Mouse (Mus musculus): Measurements from ENCODE around the gene Treml2.
A peak's percentile ranks its signal among the peaks of the same experiment; 100 is the strongest.

The Treml2 gene

GRCm38 (mm10) chr17:48299203-48299602 is at the start of gene Treml2:
Gene Treml2 (plus strand): TSS chr17:48299498.
- no peak for DNase-seq

- DNase-seq = no peak
Observed at GRCm38 (mm10) chr17:48249501-48249900, 49.8 kb upstream of the Treml2 start.

DNA sequence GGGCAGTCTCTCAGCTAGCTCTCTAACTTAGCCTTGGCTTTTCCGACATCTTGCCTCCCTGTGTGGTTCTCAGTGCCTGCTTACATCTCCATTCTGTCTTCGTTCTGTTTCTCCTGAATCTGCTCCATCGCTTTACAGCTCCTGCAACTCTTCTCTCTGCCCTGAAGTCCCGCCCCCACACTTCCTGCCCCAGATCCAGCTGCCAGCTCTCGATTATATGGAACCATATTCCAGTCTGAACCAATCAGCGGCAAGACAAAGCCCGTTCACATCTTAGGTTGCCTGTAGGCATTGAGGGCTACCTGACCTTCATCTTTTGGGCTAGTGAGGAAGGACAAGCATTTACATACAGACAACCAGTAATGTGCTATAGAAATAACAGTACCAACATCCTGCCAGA is 48.7 kb upstream of the Treml2 start:
- DNase-seq = no peak

GRCm38 (mm10) chr17:48256575-48256974 is 42.7 kb upstream of the Treml2 start:
- DNase-seq = no peak

DNA sequence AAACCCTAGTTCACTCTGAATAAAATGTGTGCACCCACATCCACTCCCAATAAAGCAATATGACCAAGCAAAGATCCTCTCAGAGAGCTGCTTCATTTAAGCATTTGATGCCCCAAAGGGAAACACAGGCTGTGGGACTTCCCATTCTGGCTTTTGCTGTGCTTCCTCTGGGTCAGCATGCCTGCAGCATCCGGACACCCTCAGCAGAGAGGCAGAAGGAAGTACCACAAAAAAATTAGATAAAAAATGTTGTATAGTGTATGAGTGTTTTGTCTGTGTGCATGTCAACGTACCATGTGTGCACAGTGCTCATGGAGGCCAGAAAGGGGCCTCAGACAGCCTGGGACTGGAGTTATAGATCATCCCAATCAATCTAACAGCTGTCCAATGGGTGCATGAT is 37.4 kb upstream of the Treml2 start:
- no peak for DNase-seq

DNA sequence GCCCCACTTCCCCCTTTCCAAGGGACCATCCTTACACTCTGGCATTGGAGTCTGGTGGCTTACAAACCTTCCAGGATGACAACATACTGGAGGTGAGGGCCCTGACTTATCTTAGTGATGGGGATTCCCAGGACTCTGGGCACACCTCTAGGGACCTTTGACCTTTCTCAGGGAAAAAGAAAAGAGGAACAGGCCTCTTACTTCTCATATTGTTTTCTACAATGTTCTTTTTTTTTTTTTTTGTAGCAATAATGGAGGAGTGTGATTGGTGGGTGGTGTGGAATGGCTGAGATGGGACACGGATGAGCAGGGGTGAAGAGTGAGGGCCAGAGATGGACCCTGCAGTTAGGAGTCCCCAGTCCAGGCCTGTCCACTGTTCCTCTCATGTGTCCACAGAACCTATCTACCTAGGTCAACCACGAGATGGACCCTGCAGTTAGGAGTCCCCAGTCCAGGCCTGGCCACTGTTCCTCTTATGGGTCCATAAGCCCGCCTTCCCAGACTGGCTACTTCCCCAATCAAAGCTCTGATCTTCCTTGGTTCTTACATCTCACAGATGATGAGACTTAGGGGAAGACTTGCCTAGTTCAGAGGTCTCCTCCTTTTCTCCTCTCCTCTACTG is 35.4 kb upstream of the Treml2 start, which contains the start of gene Treml4:
Gene Treml4 (plus strand): TSS at position 555 of the 622 bp plus-strand sequence.
- DNase-seq = peak in 1 of 2 experiments; percentile 7

DNA sequence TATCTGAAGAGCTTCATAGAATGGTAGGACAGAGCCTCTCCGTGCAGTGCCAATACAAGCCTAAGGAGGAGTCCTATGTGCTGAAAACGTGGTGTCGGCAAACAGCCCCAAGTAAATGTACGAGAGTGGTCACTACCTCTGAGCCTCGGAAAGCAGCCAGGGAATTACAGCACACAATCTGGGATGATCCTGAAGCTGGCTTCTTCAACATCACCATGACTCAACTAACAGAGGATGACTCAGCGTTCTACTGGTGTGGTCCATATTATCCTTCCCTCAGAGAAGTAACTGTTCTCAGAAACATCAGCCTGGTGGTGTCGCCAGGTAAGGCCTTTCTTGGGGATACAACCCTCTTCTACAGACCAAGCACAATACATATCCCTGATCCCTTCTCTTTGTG is 34.6 kb upstream of the Treml2 start:
- DNase-seq = no peak

GRCm38 (mm10) chr17:48266138-48266537 is 33.2 kb upstream of the Treml2 start:
- DNase-seq = no peak

GRCm38 (mm10) chr17:48266610-48267304 is 32.5 kb upstream of the Treml2 start:
- DNase-seq = no peak

DNA sequence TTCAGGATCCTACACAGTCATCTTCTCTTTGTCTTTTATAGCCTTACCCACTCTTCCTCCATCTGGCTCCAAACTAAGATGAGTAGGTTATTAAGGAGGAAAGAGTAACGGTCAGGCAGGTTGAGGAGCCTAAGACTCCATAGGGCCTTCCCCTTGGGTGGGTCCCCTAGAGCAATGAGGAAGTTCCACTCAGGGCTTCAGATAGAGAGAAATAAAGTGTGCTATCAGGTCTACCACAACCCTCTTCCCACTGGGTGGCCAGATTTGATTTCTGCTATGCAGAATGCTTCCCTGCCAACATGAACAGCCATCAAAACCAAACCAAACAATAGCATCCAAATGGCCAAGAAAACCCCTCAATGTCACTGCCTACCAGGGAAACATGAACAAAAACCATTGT is 31.7 kb upstream of the Treml2 start:
- no peak for DNase-seq

DNA sequence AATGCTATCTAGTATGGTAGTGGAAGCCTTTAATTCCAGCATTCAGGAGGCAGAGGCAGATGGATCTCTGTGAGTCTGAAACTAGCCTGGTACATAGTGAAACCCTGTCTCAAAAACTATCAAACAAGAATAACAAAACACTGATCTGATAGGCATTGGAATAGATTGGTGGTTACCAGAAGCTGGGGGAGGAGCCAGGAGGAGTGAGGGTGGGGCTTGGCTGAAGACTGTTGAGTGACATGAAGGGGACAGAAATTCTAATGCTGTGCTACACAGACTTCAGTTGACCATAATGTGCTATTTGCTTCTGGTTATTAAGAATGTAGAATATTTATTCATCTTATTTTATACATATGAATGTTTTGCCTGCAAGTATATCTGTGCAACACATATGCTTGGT is 31.0 kb upstream of the Treml2 start:
- no peak for DNase-seq

DNA sequence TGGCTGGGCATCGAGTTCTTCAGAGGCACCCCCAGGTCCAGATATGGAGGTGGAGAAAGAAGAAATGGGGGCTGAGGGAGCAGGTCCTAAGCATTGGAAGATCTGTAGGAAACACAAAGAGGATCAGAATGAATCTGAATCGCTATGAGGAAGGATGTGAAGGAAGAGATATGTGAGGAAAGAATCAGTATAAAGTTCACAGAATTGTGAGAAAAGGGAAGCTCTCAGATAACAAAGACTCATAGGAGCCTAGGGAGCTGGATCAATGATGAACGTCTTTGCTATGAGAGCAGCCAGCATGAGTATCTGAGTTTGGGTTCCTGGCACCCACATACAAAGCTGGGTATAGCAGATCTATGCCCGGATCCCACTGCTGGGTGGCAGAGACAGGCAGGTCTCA is 29.5 kb upstream of the Treml2 start:
- no peak for DNase-seq

GRCm38 (mm10) chr17:48272158-48272557 is 27.1 kb upstream of the Treml2 start:
- DNase-seq = no peak

DNA sequence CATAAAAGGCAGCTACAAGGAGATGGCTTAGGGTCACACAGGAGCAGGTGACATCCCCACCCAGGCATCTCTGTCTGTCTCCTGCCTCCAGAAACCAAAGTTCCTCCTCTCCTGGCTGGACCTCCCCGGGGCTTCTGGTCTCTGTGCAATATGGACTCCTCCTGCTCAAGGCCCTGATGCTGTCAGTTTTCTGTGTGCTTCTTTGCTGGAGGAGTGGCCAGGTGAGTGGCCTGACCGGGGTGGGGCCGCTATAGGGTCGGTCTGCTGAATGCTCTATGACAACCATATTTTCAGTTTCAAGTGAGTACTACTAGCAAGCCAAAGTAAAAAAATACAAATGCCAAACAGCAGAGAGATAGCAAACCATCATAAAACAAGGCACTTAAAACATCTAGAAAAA is 26.7 kb upstream of the Treml2 start:
- no peak for DNase-seq

DNA sequence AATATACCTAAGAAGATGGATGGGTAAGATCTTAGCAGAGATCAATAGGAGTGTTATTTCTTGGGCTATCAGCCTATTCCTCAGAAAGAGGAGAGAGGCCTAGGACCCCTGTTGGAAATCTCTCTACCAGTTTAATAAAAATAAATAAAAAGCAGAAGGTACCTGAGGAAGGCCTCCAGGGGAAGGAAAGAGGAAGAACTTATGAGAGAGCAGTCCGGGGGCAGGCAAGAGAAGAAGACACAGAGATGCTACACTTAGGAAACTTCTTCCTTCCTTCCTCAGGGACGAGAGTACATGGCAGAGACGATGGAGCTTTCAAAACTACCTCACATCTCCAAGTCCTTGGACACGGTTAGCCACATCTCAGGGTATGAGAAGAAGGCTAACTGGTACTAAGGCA is 25.2 kb upstream of the Treml2 start:
- DNase-seq = no peak

DNA sequence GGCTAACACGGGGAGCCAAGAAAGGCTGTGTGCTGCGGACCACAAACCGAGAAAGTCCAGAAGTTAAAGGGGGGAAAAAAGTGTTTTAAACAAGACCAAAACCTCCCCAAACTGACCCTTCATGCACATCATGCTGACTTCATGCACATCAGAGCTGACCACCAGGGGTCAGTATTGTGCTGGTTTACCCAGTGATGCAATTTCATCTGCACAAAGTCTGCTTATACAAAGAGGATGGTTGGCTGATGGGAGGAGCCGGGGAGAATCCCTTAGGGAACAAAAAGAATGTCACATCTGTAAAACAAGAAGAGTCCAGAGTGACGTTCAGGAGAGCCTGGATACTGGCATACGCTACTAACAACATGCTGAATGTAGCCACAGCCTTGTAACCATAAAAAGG is 24.4 kb upstream of the Treml2 start:
- peak; percentile 56 to 69 for DNase-seq

GRCm38 (mm10) chr17:48275736-48276135 is 23.6 kb upstream of the Treml2 start:
- no peak for DNase-seq

- DNase-seq = no peak
Observed at GRCm38 (mm10) chr17:48278381-48278780, 20.9 kb upstream of the Treml2 start.

- DNase-seq = no peak
Observed at GRCm38 (mm10) chr17:48279002-48279401, 20.3 kb upstream of the Treml2 start.

- no peak for DNase-seq
Observed at GRCm38 (mm10) chr17:48280943-48281738, 18.2 kb upstream of the Treml2 start.

DNA sequence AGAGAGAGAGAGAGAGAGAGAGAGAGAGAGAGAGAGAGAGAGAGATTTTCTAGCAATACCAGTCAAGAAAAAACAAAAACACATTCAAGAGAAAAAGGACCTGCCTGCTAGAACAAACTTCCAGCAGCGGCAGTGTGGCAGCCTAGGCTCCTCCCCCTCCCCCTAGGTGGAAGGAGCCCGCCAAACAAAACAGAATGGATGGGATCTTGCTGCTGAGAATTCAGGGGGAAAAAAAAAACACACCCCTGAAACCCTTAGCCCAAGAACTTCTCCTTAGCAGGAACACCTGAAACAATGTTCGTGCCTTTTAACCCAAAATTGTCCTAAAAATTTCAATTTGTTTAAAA is 17.6 kb upstream of the Treml2 start:
- DNase-seq = no peak

DNA sequence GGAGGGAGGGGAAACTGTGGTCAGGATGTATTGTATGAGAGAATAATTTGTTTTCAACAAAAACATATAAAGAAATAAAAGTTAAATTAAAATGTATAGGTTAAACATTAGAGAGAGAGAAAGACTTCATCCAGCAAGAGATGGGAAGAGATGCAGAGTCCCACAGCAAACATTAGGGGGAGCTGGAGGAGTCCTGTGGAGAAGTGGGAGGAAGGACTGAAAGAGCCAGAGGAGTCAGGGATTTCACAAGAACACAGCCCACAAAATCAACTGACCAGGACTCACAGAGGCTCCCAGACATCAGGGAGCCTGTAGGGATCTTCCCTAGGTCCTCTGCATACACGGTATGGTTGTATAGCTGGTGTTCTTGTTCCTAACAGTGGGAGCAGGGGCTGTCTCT is 12.5 kb upstream of the Treml2 start:
- DNase-seq = no peak

- DNase-seq = no peak
Observed at GRCm38 (mm10) chr17:48287276-48287675, 12.0 kb upstream of the Treml2 start.

All from lung, adult 18-20 months (tissue).